Mouse (Mus musculus): ENCODE results near the gene Adam22.

The Adam22 gene

DNA sequence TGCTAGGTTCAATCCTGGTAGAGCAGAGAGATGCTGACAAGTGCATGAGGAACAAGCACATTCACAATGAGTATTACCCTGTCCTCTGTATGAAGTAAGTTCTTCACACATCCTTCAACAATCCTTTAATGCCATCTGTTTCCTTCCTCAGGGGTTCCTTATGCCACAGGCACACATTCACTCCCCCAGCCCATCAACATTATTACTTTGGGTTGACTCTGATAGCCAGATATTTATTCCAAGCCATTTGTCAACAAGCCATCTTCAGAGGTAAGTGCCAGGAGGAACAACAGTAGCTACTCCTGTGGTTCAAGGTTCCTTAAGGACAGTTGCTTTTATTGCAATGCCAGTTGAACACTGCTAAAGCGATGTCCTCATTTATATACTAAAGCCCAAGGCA lies 216.3 kb downstream of the Adam22 start:
- DNase-seq (ENCODE audit: low read depth) = no peak

DNA sequence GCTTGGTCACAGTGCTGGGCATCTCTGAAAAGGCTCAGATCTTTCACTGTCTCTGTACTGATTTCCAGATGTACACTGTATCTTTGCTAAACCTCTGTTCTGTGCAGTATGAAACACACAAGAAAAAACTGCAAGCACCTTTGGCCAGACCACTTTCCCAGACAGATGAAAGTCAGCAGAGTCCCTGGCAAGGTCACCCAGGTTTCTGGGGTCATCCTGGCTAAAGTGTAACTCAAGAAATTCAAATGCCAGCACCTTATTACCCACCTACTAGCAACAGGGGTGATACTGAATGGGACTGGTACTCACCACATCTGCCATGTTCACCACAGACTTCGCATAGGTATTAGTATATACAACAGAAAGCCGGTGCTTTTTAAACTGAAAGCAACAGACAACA lies 221.8 kb downstream of the Adam22 start:
- no peak for DNase-seq (ENCODE audit: low read depth)

DNA sequence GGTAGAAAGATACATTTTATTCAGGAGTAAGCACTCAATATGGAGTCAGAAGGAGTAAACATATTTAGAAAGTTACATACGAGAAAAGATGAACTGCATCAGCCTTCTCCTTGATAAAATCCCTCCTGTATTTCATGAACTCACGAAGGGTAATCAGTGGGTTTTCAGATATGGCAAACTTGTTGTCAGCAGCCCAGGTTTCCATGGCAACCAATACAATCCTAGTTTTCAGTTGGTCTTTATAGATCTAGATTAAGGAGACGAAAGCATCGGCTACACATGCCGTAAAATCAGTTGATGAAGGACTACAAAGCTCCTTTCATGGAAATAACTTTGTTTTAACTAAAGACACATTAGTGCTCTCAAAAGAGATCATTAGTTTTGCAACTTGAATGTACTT lies 222.5 kb downstream of the Adam22 start:
- DNase-seq (ENCODE audit: low read depth) = no peak

DNA sequence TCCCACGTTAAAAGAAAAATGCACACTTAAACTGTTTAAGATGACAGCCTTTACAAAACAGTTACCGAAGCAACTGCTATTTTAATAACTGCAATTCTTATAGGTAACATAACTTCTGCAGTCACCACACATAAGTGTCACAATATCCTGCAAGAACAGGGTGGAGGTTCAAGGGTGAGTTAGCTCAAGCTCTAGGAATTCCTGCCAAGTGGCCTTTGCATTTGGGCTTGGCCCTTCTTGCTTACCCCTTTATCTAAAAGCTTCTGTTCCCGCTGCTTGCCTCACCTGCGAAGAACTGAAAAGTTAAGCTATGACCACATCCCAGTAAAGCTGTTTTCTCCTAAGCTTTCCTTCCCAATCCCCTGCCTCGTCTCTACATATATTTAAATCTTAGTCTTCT lies 235.4 kb downstream of the Adam22 start:
- no peak for DNase-seq (ENCODE audit: low read depth)

DNA sequence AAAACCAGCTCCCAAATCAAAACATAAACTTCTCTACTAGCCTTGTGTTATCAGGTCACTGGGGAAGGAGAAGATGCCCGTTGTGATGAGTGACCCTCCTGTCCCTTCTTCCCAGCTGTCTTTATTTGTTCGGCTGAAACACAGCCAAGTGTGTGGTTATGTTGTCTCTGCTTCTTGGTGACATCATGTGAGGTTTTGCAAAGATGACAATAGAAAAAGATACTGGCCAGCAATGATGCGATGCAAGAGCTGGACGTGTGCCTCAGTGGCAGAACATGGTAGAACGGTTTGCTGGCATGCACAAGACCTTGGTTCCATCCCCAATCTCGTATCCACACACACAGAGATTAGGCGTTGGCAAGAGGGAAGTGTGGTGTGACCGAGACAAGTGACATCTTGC lies 236.0 kb downstream of the Adam22 start:
- no peak for DNase-seq (ENCODE audit: low read depth)

DNA sequence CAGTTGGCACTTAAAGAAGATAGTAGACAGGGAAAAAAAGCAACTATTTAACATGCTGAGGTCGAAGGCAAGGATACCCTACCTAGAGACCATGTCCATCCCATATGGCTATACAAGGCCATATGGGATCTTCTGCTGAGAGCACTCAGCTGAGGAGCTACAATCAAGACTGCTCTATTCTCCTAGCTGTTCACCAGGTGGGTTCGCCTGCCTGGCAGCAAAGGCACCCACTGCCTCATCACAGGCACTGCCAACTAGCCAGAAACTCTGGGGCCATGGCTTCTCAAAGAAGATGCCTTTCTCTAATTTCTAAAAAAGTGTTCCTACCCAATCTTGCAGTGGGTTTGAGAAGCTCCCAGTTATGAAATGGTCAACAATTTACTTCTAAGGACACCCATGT lies 238.2 kb downstream of the Adam22 start:
- no peak for DNase-seq (ENCODE audit: low read depth)

DNA sequence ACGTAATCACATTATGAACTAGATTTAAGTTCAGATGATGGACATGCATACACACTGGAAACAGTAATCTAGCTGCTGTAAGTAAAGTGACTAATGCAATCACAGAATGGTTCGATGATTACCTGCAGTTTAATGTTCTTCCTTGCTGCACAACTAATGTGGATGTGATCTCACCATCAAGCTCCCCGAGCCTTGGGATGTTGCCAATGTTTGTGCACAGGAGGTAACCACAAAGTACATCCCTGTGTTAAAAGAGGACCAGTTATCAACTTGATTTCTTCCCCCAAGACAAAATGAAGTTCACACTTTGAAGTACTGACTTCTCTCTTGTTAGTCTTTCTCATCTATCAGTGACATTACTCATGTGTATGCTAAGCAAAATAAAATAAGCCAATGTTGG lies 247.0 kb downstream of the Adam22 start:
- DNase-seq (ENCODE audit: low read depth) = no peak

DNA sequence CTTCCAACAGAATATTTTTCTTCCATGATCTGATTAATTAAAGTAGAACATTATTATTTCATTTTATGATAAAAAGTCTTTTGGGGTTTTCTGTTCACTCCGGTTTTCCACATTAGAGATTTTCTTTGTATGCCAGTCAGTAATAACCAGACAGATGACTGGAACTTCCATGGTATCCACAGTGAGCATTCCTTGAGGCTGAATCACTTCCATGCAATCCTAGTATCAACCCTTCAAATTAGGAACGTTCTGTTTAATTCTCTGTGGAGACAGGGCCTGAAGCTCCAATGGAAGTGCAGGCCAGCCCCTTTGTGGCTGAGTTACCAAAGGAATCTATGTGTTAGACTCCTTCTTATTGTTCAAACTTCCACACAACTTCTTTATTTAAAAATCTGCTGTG lies 247.9 kb downstream of the Adam22 start:
- no peak for DNase-seq (ENCODE audit: low read depth)

DNA sequence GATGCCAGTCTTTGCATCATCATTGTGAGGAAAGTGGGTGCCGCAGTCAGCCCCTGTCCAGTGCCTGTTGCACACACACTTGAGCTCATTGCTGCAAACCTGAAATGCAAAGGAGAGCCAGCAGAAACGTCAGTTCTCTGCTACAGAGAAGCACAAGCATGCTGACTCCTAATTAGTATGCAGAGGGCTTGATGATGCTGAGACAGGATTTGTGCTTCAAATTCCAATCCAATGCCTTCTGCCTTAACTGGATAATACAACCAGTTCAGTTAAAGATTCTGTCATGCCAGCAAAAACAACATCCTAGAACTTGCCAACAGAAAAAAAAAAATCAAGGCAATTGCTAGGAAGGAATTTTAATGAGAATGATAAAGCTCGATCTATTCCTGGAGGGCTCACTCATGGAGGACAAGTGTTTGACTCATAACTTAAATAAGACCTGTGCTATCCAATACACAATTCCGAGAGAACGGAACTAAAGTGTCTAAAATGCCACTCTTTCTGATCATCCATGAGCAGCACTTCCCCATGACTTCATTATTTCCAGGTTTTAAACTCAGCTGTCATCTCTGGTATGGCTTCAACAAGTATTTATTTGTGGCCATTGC lies 251.3 kb downstream of the Adam22 start:
- no peak for DNase-seq (ENCODE audit: low read depth)

DNA sequence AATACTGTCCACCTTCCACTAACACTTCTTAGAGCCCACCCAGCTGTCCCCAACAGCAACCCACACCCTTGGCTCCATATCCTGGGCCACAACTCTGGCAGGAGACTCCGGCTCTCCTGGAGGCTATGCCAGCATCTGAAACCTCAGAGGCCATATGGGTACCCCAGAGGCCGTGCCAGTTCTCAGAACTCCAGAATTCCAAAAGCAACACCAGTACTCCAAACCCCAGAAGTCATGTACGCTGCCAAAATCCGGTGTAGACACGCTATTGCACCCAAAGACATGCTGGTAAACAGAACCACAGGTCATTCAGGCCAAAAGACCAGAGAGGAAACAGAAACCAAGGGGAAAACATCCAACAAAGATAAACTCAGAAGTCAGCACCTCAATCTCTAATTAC lies 255.7 kb downstream of the Adam22 start:
- no peak for DNase-seq (ENCODE audit: low read depth)

DNA sequence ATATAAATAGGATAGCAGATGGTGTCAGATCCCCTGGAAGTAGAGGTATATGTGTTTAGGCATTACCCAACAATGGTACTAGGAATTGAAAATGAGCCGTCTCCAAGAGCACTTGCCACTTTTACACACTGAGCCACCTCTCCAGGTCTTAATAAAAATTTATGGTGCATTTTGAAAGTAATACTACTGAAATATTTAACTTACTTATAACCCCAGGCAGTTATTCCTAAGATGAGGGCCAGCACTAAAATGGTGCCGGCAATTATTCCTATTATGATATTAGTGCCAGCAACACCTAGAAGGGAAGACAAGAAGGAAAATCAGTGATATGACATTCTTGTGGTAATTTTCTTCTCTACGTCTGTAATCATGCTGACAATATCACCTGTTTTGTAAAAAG lies 256.3 kb downstream of the Adam22 start:
- DNase-seq (ENCODE audit: low read depth) = no peak

DNA sequence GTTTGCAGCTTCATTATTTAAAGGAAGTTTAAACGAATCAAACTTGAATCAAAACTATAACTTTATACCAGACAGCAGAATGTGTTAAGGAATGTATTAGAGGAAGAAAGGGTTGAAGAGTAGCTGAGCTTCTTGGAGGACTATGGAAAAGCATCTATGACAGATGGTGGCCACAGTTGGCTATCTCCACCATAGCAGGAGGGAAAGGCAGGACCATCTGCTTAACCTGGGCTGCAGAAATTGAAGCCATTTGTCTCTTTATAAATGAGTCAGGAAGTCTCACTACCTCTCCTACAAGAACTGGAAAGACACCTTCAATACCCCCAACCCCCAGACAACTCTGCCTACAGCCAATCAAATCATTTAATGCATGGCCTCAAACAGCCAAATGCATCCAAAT lies 272.3 kb downstream of the Adam22 start:
- no peak for DNase-seq (ENCODE audit: low read depth)

DNA sequence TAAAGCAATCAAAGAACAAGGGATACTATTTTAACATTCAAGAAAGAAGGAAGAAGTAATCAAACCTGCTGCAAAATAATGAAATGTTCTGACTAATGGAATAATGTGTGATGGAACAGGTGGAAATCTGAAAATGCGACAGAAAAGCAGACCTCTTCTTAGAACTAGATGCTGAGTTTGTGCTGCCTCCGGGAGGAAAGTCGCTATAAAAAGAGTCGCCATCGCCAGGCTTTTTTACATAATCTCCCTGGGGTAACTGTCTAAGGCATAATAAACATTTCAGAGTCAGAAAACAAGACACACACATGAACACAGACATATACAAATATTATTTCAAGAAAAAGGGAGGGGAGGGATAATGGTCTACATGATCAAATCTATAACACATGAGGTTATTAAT lies 273.0 kb downstream of the Adam22 start:
- DNase-seq (ENCODE audit: low read depth) = no peak

DNA sequence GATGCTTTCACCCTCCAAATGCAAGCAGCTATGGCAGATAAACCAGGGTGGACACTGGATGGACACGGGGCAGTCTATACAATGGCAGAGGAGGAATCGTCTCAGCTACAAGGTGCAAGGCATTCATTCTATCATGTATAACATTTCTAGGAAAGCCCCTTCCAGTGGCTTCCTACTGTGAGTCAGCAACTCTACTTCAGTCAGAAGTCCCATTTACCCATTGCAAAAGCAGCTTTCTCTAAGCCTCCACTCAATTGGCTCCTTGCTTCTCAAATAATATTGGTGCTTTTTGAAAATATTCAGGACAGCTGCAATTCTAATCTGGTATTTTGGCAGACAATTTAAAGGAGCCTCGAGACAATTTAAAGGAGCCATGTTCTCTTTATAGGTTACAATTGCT lies 279.8 kb downstream of the Adam22 start:
- no peak for DNase-seq (ENCODE audit: low read depth)

DNA sequence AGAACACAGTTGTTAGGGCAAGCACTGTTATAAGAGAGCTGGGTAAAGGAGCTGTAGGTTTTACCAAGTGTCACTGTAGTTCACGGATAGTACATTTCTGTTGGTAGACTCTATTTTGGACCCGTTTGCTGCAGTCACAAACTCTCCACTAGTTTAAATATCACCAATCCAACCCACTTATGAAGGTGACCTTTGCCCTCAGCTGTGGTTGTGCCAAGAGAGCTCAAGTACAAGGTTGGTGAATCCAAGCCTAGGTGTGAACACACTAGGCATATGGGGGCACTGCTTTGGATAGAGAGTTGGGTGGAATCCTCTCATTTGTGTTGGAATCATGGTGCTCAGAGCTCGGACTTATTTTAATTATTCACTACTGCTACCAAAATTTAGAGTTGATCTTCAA lies 282.3 kb downstream of the Adam22 start:
- DNase-seq (ENCODE audit: low read depth) = no peak

DNA sequence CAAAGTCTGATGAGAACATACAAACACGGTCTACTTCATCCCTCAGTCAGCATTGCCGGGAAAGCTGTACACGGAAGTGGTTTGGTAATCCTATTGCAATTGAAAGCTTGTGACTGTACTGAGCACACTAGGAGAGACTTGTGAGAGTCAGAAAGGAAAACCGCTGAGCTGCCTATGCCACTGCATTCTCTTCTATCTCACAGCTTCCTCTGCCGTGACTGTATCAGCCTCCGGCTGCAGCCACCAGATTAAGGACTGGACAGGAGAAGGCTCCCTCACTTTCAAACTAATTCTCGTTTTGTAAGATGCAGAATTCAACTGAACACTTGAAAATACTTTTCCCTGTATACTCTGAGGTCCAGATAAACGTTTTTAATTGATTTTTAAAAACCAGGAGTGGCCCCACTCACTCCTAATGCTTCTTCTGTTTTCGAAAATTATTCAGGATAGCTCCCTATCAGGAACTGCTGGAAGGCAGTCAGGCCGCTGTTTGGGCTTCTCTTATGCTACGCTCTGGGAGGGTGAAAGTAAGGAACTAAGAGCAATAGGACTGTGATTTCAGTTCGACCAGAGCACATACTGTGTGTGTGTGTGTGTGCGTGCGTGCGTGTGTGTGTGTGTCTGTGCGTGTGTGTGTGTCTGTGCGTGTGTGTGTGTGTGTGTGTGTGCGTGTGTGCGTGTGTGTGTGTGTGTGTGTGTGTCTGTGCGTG lies 285.0 kb downstream of the Adam22 start:
- DNase-seq (ENCODE audit: low read depth) = no peak

DNA sequence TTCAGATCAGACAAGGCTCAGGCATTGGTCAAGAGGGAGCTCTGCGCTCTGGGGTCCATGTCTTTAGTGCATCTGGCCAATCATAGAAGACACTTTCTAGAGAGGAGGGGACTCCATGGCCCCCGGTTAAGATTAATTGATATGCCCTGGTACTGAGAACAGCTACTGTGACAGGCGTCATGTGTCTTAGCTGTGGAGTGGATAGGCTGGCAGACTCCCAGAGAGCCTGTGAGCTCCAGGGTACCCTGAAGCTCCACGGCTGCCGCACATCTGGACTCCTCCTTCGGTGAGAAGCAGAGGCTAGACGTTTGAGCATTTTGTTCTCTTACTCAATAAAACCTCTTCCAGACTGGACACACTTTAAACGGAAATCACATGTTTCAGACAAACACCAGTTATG lies 290.5 kb downstream of the Adam22 start:
- DNase-seq (ENCODE audit: low read depth) = no peak

DNA sequence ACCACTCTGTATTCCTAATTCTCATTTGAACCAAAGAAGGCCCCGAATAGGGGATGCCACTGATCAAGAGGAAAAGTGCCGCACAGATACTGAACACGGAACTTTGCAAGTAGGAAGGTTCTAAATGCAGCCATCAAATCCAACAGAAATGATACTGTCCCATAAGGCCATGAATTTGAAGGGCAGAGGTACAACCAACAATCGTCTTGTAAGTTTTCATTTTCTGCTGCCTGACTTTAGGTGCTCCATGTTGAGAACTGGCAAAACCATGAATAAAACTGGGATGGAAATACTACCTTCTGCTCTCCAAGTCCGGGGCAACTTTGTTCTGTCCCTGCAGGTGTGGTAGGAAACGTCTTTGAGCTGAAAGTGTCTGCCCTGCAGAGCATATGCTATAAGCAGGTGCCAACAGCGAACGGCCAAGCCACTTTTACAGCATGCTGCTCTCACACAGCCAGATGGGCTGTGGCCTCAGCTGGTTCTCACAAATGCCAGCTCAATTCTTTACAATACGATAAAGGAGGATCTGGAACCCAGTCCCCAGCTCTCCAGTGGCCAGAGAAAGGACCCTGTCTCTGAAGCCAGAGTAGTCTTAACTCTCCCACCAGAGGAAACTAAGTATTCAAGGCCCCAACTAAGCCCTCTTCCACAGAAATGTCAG lies 293.9 kb downstream of the Adam22 start:
- no peak for DNase-seq (ENCODE audit: low read depth)

DNA sequence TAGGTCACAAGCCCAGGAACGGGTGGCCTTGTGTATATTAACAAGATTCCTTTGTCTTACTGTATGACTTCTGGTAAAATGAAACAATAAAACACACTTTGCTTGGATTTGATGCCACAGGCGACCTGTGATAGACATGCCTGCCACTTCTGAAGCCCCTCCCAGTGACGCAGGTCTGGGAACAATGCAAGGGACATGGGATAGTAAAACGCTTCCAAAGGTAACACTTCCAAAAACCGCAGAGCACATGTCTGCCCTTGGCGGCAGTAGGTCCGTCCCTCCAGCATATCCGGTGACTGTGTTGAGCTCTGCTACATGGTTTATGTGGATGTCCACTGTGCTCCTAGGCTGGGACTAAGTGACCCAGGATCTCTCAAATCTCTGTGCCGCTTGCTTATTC lies 294.6 kb downstream of the Adam22 start:
- DNase-seq (ENCODE audit: low read depth) = no peak

DNA sequence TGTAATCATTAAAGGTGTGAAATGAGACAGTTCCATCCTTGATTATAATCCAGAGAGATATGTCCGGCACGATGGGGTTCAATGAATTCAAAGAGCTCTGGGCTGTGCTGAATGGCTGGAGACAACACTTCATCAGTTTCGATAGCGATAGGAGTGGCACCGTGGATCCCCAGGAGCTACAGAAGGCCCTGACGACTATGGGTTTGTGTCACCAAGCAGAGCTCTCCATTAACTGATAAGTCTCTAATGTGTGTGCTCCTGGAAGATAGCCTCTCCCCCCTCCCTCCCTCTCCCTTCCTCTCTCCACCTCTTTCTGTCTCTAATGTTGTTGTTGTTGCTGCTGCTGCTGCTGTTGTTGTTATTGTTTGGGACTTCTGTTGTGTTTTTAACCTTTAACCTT lies 304.8 kb downstream of the Adam22 start:
- DNase-seq (ENCODE audit: low read depth) = no peak

DNA sequence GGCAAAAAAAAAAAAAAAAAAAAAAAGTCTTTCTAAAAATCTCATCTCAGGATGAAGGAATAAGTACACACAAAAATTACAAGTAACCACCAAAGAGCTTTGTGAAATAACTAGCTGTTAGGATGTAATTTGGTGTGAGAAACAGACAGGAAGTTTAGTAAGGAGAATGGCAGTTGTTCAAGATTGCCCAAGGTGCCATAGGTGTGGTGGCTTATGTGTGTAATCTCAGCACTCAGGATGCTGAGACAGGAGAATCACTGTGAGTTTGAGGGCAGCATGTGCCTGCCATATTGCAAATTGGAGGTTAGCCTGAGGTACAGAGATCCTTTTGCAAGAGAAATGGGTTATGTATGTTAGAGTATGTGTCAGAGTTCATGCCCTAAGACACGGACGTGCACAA lies 305.5 kb downstream of the Adam22 start:
- DNase-seq (ENCODE audit: low read depth) = no peak

DNA sequence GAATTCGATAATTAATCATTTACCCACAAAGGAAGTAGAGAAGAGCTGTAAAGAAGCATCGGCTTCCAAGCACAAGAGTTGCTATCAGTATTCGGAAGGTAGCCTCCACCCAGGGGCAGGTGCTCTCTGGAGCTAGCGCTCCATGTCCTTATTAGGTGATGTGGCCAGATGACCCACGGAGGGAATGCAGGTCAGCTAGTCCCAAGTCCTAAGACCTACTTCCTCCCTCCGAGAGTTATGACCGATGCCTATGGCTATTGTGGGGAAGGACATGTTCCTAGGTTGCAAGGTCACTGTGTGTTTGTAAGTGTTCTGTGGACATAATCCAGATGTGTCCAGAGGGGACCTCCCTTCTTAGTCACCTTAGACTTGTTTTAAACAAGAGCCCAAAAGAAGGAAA lies 309.9 kb downstream of the Adam22 start:
- no peak for DNase-seq (ENCODE audit: low read depth)

DNA sequence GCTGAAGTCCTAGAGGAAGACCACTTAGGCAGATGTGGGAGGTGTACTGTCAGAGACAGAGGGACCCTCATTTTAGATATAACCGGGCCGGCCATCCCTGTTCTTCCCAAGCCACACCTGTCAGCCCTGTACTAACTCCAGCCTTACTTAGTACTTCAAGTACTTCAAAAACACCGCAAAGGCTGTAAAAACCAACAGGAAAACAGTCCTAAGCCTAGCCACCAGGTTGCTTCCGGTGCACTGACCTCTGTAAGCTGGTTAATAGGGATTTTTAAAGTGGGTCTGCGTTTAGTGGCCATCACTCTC lies 311.0 kb downstream of the Adam22 start:
- DNase-seq (ENCODE audit: low read depth) = no peak

Measured in naive thymus-derived CD4-positive, alpha-beta T cell, adult 2 months (primary cell).